Mouse (Mus musculus) activated CD4-positive, CD25-positive, alpha-beta regulatory T cell, adult 4 months (primary cell): Measurements from ENCODE around the gene Glo1. TPM values are rescaled to one million over a fixed set of nuclear protein-coding genes. Genes with fewer than 3 reads are reported as not detected.

Experiments used
- ATAC-seq: one replicate; pipeline ENCODE4 v1.8.0; 2017
- polyA plus RNA-seq, 2 experiments: library from polyadenylated mRNA; unstranded; fragments of 100-300 nt; shearing (Covaris generic); gene quantifications; one replicate each; pipeline ENCODE4 v1.2.1; 2017

Glo1 gene
- 100 to 1,000 TPM; 117 to 142 TPM for polyA plus RNA-seq

GRCm38 (mm10) chr17:30626719-30627118 lies at the start of gene Glo1:
Gene Glo1, minus strand, starts transcription at chr17:30626871.
- peak; percentile 68 for ATAC-seq

GRCm38 (mm10) chr17:30675021-30675740 lies 48.5 kb upstream of the Glo1 start:
- ATAC-seq = no peak

- no peak for ATAC-seq
These were observed 46.4 kb upstream of the Glo1 start for GRCm38 (mm10) chr17:30673023-30673422.

GRCm38 (mm10) chr17:30672556-30672955 lies 45.9 kb upstream of the Glo1 start:
- ATAC-seq = no peak

GRCm38 (mm10) chr17:30664856-30665255 lies 38.2 kb upstream of the Glo1 start:
- ATAC-seq = no peak

GRCm38 (mm10) chr17:30663170-30663569 lies 36.5 kb upstream of the Glo1 start:
- ATAC-seq = no peak

- ATAC-seq = no peak
These were observed 35.5 kb upstream of the Glo1 start for GRCm38 (mm10) chr17:30662131-30662530.

GRCm38 (mm10) chr17:30658152-30658544 lies 31.5 kb upstream of the Glo1 start:
- ATAC-seq = no peak

GRCm38 (mm10) chr17:30657530-30658151 lies 31.0 kb upstream of the Glo1 start:
- ATAC-seq = no peak

GRCm38 (mm10) chr17:30653010-30653409 lies 26.3 kb upstream of the Glo1 start:
- ATAC-seq = no peak

- ATAC-seq = no peak
These were observed 22.1 kb upstream of the Glo1 start for GRCm38 (mm10) chr17:30648770-30649169.

GRCm38 (mm10) chr17:30640896-30641295 lies 14.2 kb upstream of the Glo1 start:
- no peak for ATAC-seq

- ATAC-seq = no peak
These were observed 12.3 kb upstream of the Glo1 start for GRCm38 (mm10) chr17:30638996-30639395.

- ATAC-seq = no peak
These were observed 11.0 kb upstream of the Glo1 start for GRCm38 (mm10) chr17:30637714-30638113.

- ATAC-seq = no peak
These were observed 8.7 kb upstream of the Glo1 start for GRCm38 (mm10) chr17:30635367-30635766.

- ATAC-seq = peak; percentile 73
These were observed 2.5 kb downstream of the Glo1 start, which contains the start of gene Dnah8 for GRCm38 (mm10) chr17:30624132-30624531. Gene Dnah8, plus strand, starts transcription at chr17:30624354.

GRCm38 (mm10) chr17:30623200-30623599 lies 3.5 kb downstream of the Glo1 start:
- ATAC-seq = no peak

GRCm38 (mm10) chr17:30621450-30621849 lies 5.2 kb downstream of the Glo1 start:
- no peak for ATAC-seq

GRCm38 (mm10) chr17:30620548-30620947 lies 6.1 kb downstream of the Glo1 start:
- no peak for ATAC-seq

- no peak for ATAC-seq
These were observed 7.5 kb downstream of the Glo1 start for GRCm38 (mm10) chr17:30619153-30619552.

GRCm38 (mm10) chr17:30618136-30618891 lies 8.4 kb downstream of the Glo1 start:
- no peak for ATAC-seq

GRCm38 (mm10) chr17:30616203-30616602 lies 10.5 kb downstream of the Glo1 start:
- ATAC-seq = no peak

GRCm38 (mm10) chr17:30613350-30613749 lies 13.3 kb downstream of the Glo1 start:
- ATAC-seq = no peak
